Mouse (Mus musculus): ENCODE data around the gene Ccdc96. TPM values are rescaled to one million over a fixed set of nuclear protein-coding genes. Genes with fewer than 3 reads are reported as not detected.

Ccdc96 gene
- polyA plus RNA-seq, 1 experiment from 2014 or later, result 3.0 TPM

DNA sequence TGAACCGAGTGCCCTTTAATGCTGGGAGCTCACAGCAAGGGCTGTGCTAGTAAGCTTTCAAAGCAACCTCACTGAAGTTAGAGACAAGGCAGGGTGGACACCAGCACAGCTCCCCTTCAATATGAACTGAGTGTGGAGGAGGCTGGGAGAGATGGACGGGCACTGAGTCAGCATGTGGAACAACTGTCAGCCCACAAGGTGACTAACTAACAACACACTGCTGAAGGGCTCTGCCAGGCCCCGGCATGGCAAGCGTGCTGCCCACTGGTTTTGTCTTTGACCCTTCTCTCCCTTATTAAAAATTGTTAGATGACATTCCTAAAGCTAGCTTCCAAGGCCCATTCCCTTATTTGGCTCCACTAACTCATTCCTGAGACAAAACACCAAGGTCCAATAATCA lies 26.7 kb upstream of the Ccdc96 start:
- H3K27ac ChIP-seq (replicated peaks), result no peak overlapping the region
- H3K4me3 ChIP-seq, result no peak overlapping the region
- no peak overlapping the region for H3K9ac ChIP-seq (replicated peaks)
- no peak for ATAC-seq (replicated peaks)
- no peak overlapping the region for H3K4me2 ChIP-seq (replicated peaks)
- WGBS, result 71% methylated on average over 4 of the region's 4 CpGs
- H3K36me3 ChIP-seq, result no peaks in the 10 kb centered on the region
- no peaks in the 10 kb centered on the region for H3K27me3 ChIP-seq
- no peaks in the 10 kb centered on the region for H3K9me3 ChIP-seq
- H3K4me1 ChIP-seq, result no peaks in the 10 kb centered on the region

DNA sequence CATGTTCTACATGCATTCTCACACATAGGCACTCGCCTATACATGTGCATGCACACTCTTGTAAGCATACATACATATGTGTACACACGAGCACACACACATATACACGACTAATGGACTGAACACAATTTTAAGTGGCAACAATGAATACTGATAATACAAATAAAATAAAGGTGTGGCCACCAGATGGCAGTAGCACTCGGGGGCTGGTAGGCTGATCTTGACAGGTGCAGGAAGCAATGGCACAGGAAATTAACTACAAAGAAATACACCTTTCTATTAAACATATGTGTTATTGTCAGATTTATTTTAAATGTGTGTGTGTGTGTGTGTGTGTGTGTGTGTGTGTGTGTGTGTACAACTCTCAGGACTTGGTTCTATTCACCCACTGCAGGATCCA lies 25.5 kb upstream of the Ccdc96 start:
- no peak for ATAC-seq (replicated peaks)
- Histone ChIP-seq H3K4me1 (peaks cover 6% of the 10 kb centered on the region), H3K27ac (replicated peaks) (no peak overlapping the region), H3K9me3 (no peaks in the 10 kb centered on the region), H3K4me3 (no peak overlapping the region), H3K9ac (replicated peaks) (no peak overlapping the region), H3K36me3 (no peaks in the 10 kb centered on the region), H3K27me3 (no peaks in the 10 kb centered on the region), H3K4me2 (replicated peaks) (no peak overlapping the region)
- WGBS, result 16% methylated on average over 4 of the region's 4 CpGs

DNA sequence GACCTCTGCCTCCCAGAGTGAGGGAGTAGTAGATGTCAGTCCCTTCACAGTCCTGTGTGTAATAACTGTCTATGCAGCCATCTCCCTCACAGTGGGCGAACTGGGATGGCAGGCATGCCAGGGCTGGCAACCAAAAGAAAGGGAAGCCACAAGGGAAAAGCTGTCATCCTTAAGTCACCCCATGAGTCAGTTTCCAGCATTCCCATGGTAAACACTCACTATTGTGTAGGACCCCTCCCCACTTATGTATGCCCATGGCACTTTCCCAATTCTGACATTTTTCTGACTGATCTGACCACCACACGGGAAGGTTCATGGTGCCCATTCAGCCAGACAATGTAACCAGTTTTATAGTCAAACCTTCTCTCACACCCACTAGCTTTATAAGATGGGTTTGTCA lies 23.7 kb upstream of the Ccdc96 start:
- ATAC-seq (replicated peaks), result no peak
- no peak overlapping the region for H3K4me3 ChIP-seq
- no peak overlapping the region for H3K9ac ChIP-seq (replicated peaks)
- H3K36me3 ChIP-seq, result no peaks in the 10 kb centered on the region
- H3K4me1 ChIP-seq, result peaks cover 14% of the 10 kb centered on the region
- WGBS, result 84% methylated on average over 2 of the region's 2 CpGs
- no peaks in the 10 kb centered on the region for H3K9me3 ChIP-seq
- H3K4me2 ChIP-seq (replicated peaks), result no peak overlapping the region
- H3K27ac ChIP-seq (replicated peaks), result no peak overlapping the region
- no peaks in the 10 kb centered on the region for H3K27me3 ChIP-seq

DNA sequence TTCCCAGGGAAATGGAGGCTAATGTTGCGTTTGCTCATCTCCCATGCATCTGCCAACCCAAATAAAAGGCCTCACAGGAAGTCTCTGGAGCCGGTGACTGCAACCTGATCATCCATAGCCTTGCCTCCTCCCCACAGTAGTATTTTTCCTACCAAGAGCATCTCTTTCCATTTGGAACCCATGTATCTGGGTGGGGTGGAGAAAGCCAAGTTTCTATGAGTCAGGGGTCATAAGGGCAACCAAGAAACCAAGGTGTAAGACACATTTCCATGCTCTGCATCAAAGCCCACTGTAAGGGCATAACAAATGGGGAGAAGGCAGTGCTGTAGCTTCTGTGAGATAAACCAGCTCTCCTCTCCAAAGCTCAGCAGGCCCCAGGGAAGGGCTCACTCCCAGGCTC lies 23.2 kb upstream of the Ccdc96 start:
- Histone ChIP-seq H3K36me3 (no peaks in the 10 kb centered on the region), H3K27me3 (no peaks in the 10 kb centered on the region), H3K4me3 (no peak overlapping the region), H3K9me3 (no peaks in the 10 kb centered on the region), H3K4me2 (replicated peaks) (no peak overlapping the region), H3K27ac (replicated peaks) (no peak overlapping the region), H3K9ac (replicated peaks) (no peak overlapping the region), H3K4me1 (peaks cover 19% of the 10 kb centered on the region)
- 72% methylated on average over 2 of the region's 2 CpGs for WGBS
- no peak for ATAC-seq (replicated peaks)

DNA sequence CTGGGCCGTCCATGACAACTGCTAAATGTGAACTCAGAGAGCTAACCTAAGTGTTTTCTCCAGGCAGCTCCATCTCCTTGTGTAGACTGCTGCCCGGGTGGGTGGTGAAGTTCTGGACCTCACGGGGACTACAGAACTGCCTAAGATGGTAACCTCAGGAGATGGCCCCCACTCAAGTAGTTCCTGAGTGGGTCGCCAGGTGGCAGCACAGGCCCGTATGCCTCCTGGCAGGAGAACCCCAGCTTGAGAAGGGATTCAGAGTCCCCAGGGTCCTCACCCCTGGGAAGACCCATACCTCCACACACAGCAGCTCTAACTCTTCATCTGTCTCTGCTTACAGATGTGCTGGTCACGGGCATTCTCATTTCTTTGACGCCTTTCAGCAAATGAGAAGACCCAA lies 21.6 kb upstream of the Ccdc96 start:
- no peak for ATAC-seq (replicated peaks)
- peaks cover 22% of the 10 kb centered on the region for H3K4me1 ChIP-seq
- no peak overlapping the region for H3K4me3 ChIP-seq
- no peaks in the 10 kb centered on the region for H3K36me3 ChIP-seq
- 11% methylated on average over 7 of the region's 7 CpGs for WGBS
- H3K27me3 ChIP-seq, result no peaks in the 10 kb centered on the region
- H3K27ac ChIP-seq (replicated peaks), result no peak overlapping the region
- no peak overlapping the region for H3K9ac ChIP-seq (replicated peaks)
- no peaks in the 10 kb centered on the region for H3K9me3 ChIP-seq
- no peak overlapping the region for H3K4me2 ChIP-seq (replicated peaks)

DNA sequence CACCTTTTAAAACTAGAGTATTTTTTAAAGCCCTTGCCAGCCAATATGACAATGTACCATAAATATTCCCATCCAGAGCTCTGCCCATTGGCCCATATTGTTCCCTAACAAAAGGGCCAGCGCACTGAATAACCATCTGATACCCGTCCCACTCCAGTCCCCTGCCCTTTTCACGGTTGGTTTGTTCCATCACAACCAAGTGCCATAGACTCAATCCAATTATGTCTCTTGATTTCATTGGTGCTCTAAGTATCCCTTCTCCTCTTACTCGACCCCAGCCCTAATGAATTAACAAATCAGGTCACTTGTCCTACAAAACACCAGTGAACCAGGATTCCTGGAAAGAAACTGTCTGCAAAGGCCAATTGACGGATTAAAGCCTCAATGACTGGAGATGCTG lies 21.0 kb upstream of the Ccdc96 start:
- Histone ChIP-seq H3K36me3 (peaks cover 1% of the 10 kb centered on the region; the same call in 1 of the 2 replicates), H3K4me1 (peaks cover 22% of the 10 kb centered on the region), H3K9ac (replicated peaks) (no peak overlapping the region), H3K4me3 (no peak overlapping the region), H3K27ac (replicated peaks) (no peak overlapping the region), H3K4me2 (replicated peaks) (no peak overlapping the region), H3K9me3 (no peaks in the 10 kb centered on the region), H3K27me3 (no peaks in the 10 kb centered on the region)
- ATAC-seq (replicated peaks), result no peak
- WGBS, result 10% methylated on average over 5 of the region's 5 CpGs

DNA sequence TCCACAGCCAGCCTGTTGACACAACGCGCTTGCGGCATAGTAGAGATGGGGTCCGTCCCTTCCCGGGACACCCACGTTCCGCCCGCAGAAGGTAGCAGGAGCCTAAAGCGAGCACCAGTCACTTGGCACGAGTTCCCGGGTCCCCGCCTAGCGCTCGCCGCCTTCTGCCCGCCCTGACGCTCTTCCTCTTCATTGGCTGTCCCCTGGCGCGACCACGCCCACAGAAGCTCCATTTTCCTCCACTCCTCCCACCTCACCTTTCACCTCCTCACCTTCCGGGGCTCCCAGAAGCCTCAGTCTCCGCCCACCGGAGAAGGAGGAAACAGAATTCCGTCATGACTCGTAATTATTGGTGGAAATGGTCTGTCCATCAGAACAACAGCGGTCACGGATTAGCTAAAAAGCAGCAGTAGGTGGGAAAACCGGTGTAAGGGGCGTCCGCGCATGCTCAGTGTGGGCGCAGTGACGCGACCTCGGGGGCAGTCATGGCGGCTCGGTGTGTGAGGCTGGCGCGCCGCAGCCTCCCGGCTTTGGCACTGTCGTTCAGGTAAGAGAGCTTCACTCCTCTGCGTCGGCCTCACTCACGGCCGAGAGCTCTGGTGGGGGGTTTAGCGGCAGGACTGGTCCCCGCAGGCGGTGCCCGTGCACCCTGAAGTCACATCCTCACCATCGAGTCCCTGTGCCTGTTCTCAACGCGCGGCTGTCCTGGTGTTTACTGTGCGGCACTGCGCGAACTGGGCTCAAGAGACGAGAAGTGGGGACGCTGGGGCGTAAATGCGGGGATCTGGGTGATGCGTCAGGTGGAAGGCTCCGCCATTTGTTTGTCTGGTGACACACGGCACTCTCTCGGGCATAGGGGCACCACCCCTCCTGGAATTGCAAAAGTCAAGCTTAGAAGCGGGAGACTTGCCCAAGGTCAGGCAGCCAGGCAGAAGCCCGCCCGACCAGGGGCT lies 19.4 kb upstream of the Ccdc96 start, which contains the start of gene Grpel1:
Gene Grpel1 (plus strand): TSS at position 290 of the 953 bp plus-strand sequence.
- Histone ChIP-seq H3K4me3 (peak within 1 kb of the TSS; percentile 87), H3K4me2 (replicated peaks) (peak within 1 kb of the TSS; percentile 95), H3K4me1 (peaks cover 22% of the 10 kb centered on the region), H3K27me3 (no peaks in the 10 kb centered on the region), H3K9ac (replicated peaks) (peak within 1 kb of the TSS; percentile 75), H3K27ac (replicated peaks) (peak within 1 kb of the TSS; percentile 73), H3K36me3 (peaks cover 11% of the 10 kb centered on the region), H3K9me3 (no peaks in the 10 kb centered on the region)
- ATAC-seq (replicated peaks), result peak; percentile 96
- under 1% methylated on average over 68 of the region's 68 CpGs for WGBS

DNA sequence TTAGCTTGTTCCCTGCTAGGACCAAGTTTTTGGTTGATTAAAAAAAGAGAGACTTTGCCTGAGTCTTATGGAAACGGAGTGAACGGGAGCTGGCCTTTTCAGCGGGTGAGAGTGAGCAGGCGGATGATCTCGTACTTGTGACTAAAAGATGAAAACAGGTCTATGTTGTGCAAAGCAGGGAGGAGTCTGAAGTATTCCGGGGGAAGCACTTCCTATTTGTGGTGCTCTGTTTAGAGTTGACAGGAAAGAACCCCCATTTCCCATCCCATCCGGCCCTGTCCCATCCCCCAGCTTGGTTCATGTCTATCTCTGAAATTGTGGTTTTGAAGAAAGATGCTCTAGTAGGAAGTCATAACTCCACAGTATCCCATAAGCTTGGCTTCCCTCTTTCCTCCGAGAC lies 18.5 kb upstream of the Ccdc96 start:
- 34% methylated on average over 8 of the region's 8 CpGs for WGBS
- peaks cover 22% of the 10 kb centered on the region for H3K4me1 ChIP-seq
- H3K4me3 ChIP-seq, result peak overlapping the region; percentile 87
- H3K9ac ChIP-seq (replicated peaks), result peak overlapping the region; percentile 75
- peaks cover 20% of the 10 kb centered on the region for H3K36me3 ChIP-seq
- no peak for ATAC-seq (replicated peaks)
- no peak overlapping the region for H3K27ac ChIP-seq (replicated peaks)
- peak overlapping the region; percentile 95 for H3K4me2 ChIP-seq (replicated peaks)
- H3K9me3 ChIP-seq, result no peaks in the 10 kb centered on the region
- no peaks in the 10 kb centered on the region for H3K27me3 ChIP-seq

DNA sequence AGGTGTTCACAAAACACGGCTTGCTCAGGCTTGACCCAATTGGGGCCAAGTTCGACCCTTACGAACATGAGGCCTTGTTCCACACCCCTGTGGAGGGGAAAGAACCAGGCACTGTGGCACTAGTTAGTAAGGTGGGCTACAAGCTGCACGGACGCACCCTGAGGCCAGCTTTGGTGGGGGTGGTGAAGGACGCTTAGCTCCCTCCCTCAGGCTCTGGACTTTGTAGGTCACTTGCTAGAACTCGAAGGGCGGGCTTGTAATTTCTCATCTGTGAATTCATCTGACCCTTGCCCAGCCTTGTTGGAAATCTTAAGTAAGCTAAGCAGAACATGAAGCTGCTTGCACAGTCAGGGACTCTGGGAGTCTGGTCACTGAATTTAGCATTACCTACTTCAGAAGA lies 13.2 kb upstream of the Ccdc96 start:
- no peak overlapping the region for H3K4me2 ChIP-seq (replicated peaks)
- no peak for ATAC-seq (replicated peaks)
- H3K9me3 ChIP-seq, result no peaks in the 10 kb centered on the region
- H3K4me3 ChIP-seq, result no peak overlapping the region
- WGBS, result 95% methylated on average over 8 of the region's 8 CpGs
- no peaks in the 10 kb centered on the region for H3K27me3 ChIP-seq
- peaks cover 3% of the 10 kb centered on the region for H3K4me1 ChIP-seq
- H3K36me3 ChIP-seq, result peaks cover 55% of the 10 kb centered on the region
- H3K9ac ChIP-seq (replicated peaks), result no peak overlapping the region
- H3K27ac ChIP-seq (replicated peaks), result no peak overlapping the region

DNA sequence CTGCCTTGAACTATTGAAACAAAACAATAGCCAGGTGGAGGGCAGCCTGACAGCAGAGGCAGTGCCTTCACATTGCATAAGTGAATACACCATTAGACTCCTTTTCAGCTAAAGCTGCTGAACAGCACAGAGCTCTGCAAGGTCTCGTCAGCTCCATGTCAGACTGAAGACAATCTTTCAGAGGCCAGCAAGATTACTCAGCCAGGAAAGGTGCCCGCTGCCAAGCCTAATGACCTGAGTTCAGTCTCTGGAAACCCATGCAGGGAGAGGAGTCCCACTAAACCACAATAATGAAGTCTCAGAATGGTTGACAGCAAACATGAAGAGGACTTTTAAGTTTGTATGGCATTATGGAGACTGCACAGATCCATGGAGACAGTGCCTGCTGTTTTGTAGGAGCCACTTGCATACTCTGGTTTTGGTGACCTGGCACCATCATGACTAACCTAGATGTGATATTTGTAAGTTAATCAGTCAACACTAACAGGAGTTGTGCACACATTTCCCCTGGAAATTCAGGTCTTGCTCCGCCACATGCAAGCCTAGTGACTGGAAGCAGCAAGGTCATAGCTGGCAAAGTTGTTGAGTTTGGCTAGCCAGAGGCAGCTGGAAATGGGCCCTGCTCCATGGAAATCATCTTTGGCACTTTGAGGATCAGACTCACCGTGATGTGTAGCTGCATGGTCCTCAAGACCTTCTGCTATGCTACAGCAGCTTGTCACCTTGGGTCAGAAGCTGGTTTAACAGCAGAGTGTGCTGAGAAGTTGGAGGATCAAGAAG lies 11.3 kb upstream of the Ccdc96 start:
- Histone ChIP-seq H3K9ac (replicated peaks) (no peak overlapping the region), H3K27ac (replicated peaks) (no peak overlapping the region), H3K4me3 (no peak overlapping the region), H3K4me1 (no peaks in the 10 kb centered on the region), H3K4me2 (replicated peaks) (no peak overlapping the region), H3K9me3 (no peaks in the 10 kb centered on the region), H3K36me3 (peaks cover 55% of the 10 kb centered on the region), H3K27me3 (no peaks in the 10 kb centered on the region)
- WGBS, result 90% methylated on average over 4 of the region's 4 CpGs
- no peak for ATAC-seq (replicated peaks)

DNA sequence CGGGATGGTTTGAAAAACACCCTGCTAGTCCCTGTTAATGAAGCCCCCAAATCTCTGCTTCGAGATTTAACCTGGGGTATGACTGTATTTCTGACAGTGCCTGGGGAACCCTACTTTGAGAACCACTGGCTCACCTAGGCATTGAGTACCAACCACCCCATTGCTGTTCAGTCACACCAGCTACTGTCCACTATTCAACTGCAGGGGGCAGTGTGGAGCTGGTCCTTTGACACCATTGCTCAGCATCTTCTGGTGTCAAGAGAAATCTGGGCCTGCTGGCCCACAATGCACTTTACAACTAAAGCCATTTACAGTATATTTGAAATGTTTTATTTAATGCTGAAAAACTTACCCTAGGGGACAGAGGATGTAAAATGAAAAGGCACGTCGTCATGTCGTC lies 10.1 kb upstream of the Ccdc96 start:
- Histone ChIP-seq H3K9me3 (no peaks in the 10 kb centered on the region), H3K9ac (replicated peaks) (no peak overlapping the region), H3K27me3 (no peaks in the 10 kb centered on the region), H3K27ac (replicated peaks) (no peak overlapping the region), H3K4me1 (no peaks in the 10 kb centered on the region), H3K4me2 (replicated peaks) (no peak overlapping the region), H3K4me3 (no peak overlapping the region), H3K36me3 (peaks cover 50% of the 10 kb centered on the region)
- 88% methylated on average over 5 of the region's 5 CpGs for WGBS
- no peak for ATAC-seq (replicated peaks)

DNA sequence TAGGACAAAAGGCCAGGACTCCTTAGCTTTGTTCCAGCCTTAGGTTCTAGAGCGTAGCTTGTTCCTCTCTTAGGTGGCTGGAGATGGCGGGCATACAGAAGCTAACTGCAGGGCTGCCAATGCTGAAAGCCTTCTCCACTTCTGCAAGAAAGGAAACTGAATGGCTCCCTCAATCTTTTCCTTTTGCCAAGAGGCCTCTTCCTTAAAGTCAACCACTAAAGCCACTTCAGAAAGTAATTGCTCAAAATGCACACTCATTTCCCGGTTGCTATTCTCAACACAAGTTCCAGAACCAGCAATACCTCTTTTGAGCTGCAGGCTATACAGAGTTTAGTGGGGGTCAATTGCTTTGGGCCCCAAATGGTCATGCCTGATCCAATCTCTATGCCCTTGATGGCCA lies 6.9 kb upstream of the Ccdc96 start:
- H3K4me1 ChIP-seq, result peaks cover 19% of the 10 kb centered on the region
- H3K36me3 ChIP-seq, result peaks cover 19% of the 10 kb centered on the region
- ATAC-seq (replicated peaks), result no peak
- 89% methylated on average over 3 of the region's 3 CpGs for WGBS
- no peak overlapping the region for H3K27ac ChIP-seq (replicated peaks)
- H3K9ac ChIP-seq (replicated peaks), result no peak overlapping the region
- no peaks in the 10 kb centered on the region for H3K9me3 ChIP-seq
- no peak overlapping the region for H3K4me3 ChIP-seq
- no peaks in the 10 kb centered on the region for H3K27me3 ChIP-seq
- no peak overlapping the region for H3K4me2 ChIP-seq (replicated peaks)

All from forebrain, embryonic 15.5 days (tissue).